Comparison of ENCODE assay signal across 23 mouse cellular contexts in genomic region chr9:63949393-63949792, GRCm38 (mm10).
A peak's percentile ranks its signal among the peaks of the same experiment; 100 is the strongest.
DNase-seq lines count a peak whose midpoint lies in the region; ATAC-seq and TF ChIP-seq lines count a peak whose summit lies in the region.
"Had no signal": no experiment of that assay in that cellular context is flagged by ENCODE, and none has a peak within 500 bp of the region (broad histone marks: within the 10 kb centered on the region; RNA-seq: fewer than 3 reads in every experiment).

No protein-coding gene starts in this region.

- no peak overlapping the region for H3K9ac ChIP-seq in hindbrain, embryonic 16.5 days (ENCODE audit: low read depth, low read length)
- H3K9ac ChIP-seq in lung, embryonic 15.5 days: no peak overlapping the region
- no peak overlapping the region for H3K9ac ChIP-seq in stomach, postnatal 0 days (ENCODE audit: low read length)
- H3K9ac ChIP-seq: forebrain, postnatal 0 days; hindbrain, embryonic 12.5 days had no signal

- H3K9me3 ChIP-seq in heart, embryonic 10.5 days: no peaks in the 10 kb centered on the region
- no peaks in the 10 kb centered on the region for H3K9me3 ChIP-seq in hindbrain, embryonic 10.5 days
- H3K9me3 ChIP-seq in hindbrain, embryonic 16.5 days (ENCODE audit: control insufficient read depth, low read length): no peaks in the 10 kb centered on the region
- H3K9me3 ChIP-seq in lung, embryonic 15.5 days: no peaks in the 10 kb centered on the region
- H3K9me3 ChIP-seq in stomach, postnatal 0 days (ENCODE audit: control insufficient read depth, low read length): no peaks in the 10 kb centered on the region
- H3K9me3 ChIP-seq: hindbrain, embryonic 12.5 days; megakaryocyte, embryonic 14.5 days had no signal

- no peak overlapping the region for H3K4me3 ChIP-seq in heart, embryonic 10.5 days
- no peak overlapping the region for H3K4me3 ChIP-seq in hindbrain, embryonic 10.5 days
- no peak overlapping the region for H3K4me3 ChIP-seq in hindbrain, embryonic 16.5 days (ENCODE audit: low read length)
- no peak overlapping the region for H3K4me3 ChIP-seq in lung, embryonic 15.5 days
- H3K4me3 ChIP-seq in stomach, postnatal 0 days (ENCODE audit: low read depth, low read length): no peak overlapping the region
- H3K4me3 ChIP-seq: hindbrain, embryonic 12.5 days; left cerebral cortex, adult 2 months; megakaryocyte, embryonic 14.5 days; myocyte had no signal

- H3K36me3 ChIP-seq in heart, embryonic 10.5 days: peaks cover 33% of the 10 kb centered on the region
- H3K36me3 ChIP-seq in hindbrain, embryonic 10.5 days: peaks cover 23% of the 10 kb centered on the region
- peaks cover 3% of the 10 kb centered on the region; the same call in 1 of the 2 replicates for H3K36me3 ChIP-seq in hindbrain, embryonic 16.5 days (ENCODE audit: control insufficient read depth, insufficient read depth, low read length)
- H3K36me3 ChIP-seq in lung, embryonic 15.5 days: peaks cover 23% of the 10 kb centered on the region
- no peaks in the 10 kb centered on the region; the same call in 1 of the 2 replicates for H3K36me3 ChIP-seq in stomach, postnatal 0 days (ENCODE audit: control insufficient read depth, insufficient read depth, low read length)
- H3K36me3 ChIP-seq: hindbrain, embryonic 12.5 days had no signal

- H3K27me3 ChIP-seq in heart, embryonic 10.5 days (ENCODE audit: insufficient read depth, poor library complexity, severe bottlenecking): no peaks in the 10 kb centered on the region
- H3K27me3 ChIP-seq in hindbrain, embryonic 10.5 days (ENCODE audit: insufficient read depth, poor library complexity, severe bottlenecking): peaks cover 7% of the 10 kb centered on the region; the same call in 1 of the 2 replicates
- no peaks in the 10 kb centered on the region for H3K27me3 ChIP-seq in hindbrain, embryonic 16.5 days (replicated peaks; ENCODE audit: control insufficient read depth, insufficient read depth, low read length)
- H3K27me3 ChIP-seq in lung, embryonic 15.5 days: no peaks in the 10 kb centered on the region
- H3K27me3 ChIP-seq in stomach, postnatal 0 days (ENCODE audit: control insufficient read depth, insufficient read depth, low read length): no peaks in the 10 kb centered on the region
- H3K27me3 ChIP-seq: CH12.LX; hindbrain, embryonic 12.5 days had no signal

- no peak for TF ChIP-seq CTCF in stomach, postnatal 0 days (IDR thresholded peaks at IDR 0.05; ENCODE audit: low read depth)

- ATAC-seq in hindbrain, embryonic 16.5 days: no peak
- ATAC-seq in lung, embryonic 15.5 days (ENCODE audit: borderline replicate concordance, extremely low read depth, low FRiP score, low TSS enrichment): 0 out of 2 replicates have a peak, but pooled peaks have one; percentile 12
- no peak; the same call in 1 of the 2 replicates for ATAC-seq in stomach, postnatal 0 days (ENCODE audit: low FRiP score, low TSS enrichment)
- ATAC-seq: forebrain, postnatal 0 days; inflammation-experienced regulatory T-cells, adult 6 months had no signal

- no peak for TF ChIP-seq EP300 in stomach, postnatal 0 days (optimal IDR thresholded peaks at IDR 0.05)

- no peak overlapping the region for H3K4me2 ChIP-seq in hindbrain, embryonic 16.5 days (ENCODE audit: low read length)
- no peak overlapping the region for H3K4me2 ChIP-seq in lung, embryonic 15.5 days
- H3K4me2 ChIP-seq in stomach, postnatal 0 days (replicated peaks; ENCODE audit: low read depth): no peak overlapping the region
- H3K4me2 ChIP-seq: hindbrain, embryonic 12.5 days; liver, embryonic 11.5 days had no signal

- peak overlapping the region; percentile 70 for H3K27ac ChIP-seq in heart, embryonic 10.5 days
- peak overlapping the region; percentile 50; the same call in 1 of the 2 replicates for H3K27ac ChIP-seq in hindbrain, embryonic 10.5 days
- no peak overlapping the region for H3K27ac ChIP-seq in hindbrain, embryonic 16.5 days (ENCODE audit: low read depth, low read length)
- 0 out of 2 replicates have a peak overlapping the region, but pooled peaks have one; percentile 8 for H3K27ac ChIP-seq in lung, embryonic 15.5 days
- peak overlapping the region; percentile 45; the same call in 1 of the 2 replicates for H3K27ac ChIP-seq in stomach, postnatal 0 days (replicated peaks)
- H3K27ac ChIP-seq: hindbrain, embryonic 12.5 days; left cerebral cortex, adult 2 months had no signal

- H3K4me1 ChIP-seq in heart, embryonic 10.5 days: peaks cover 68% of the 10 kb centered on the region
- H3K4me1 ChIP-seq in hindbrain, embryonic 10.5 days (replicated peaks): peaks cover 20% of the 10 kb centered on the region
- no peaks in the 10 kb centered on the region for H3K4me1 ChIP-seq in hindbrain, embryonic 16.5 days (ENCODE audit: control insufficient read depth, insufficient read depth, low read depth, low read length)
- peaks cover 35% of the 10 kb centered on the region for H3K4me1 ChIP-seq in lung, embryonic 15.5 days
- H3K4me1 ChIP-seq in stomach, postnatal 0 days (replicated peaks; ENCODE audit: control insufficient read depth, insufficient read depth): no peaks in the 10 kb centered on the region

- peak; percentile 77 for DNase-seq in heart, embryonic 10.5 days (ENCODE audit: low spot score)
- no peak for DNase-seq in heart, postnatal 4 days
- no peak for DNase-seq in hindbrain, embryonic 10.5 days (ENCODE audit: low spot score)
- no peak for DNase-seq in lung, postnatal 10 days
- no peak for DNase-seq in stomach, postnatal 0 days (ENCODE audit: low spot score)
- DNase-seq: adrenal gland, postnatal 14 days; cerebellum, adult 11 months; cerebellum, postnatal 10 days; forebrain, postnatal 0 days; kidney, postnatal 14 days; left cerebral cortex, postnatal 4 days; lung, adult 18-20 months; midbrain, embryonic 14.5 days; spleen, adult 18-20 months had no signal

- WGBS in heart, embryonic 10.5 days: 57% methylated on average over 4 of the region's 4 CpGs
- 74% methylated on average over 4 of the region's 4 CpGs for WGBS in hindbrain, embryonic 10.5 days
- WGBS in hindbrain, embryonic 16.5 days: 79% methylated on average over 4 of the region's 4 CpGs
- 47% methylated on average over 4 of the region's 4 CpGs for WGBS in lung, embryonic 15.5 days
- 42% methylated on average over 4 of the region's 4 CpGs for WGBS in stomach, postnatal 0 days
